Mouse (Mus musculus) testis, adult 2 months (tissue): ENCODE measurements around the gene Gm17545.

Experiments
- CTCF ChIP-seq: fragments of 200-500 bp; IDR thresholded peaks from 2 replicates; pipeline ENCODE4 v1.5.1; 2012; ENCODE audit warnings: low read depth, mild to moderate bottlenecking, inconsistent platforms, low read length, moderate library complexity; ENCODE audit not compliant: control insufficient read depth, insufficient read depth, insufficient replicate concordance
- POLR2A ChIP-seq: fragments of 200-500 bp; IDR thresholded peaks from 2 replicates; pipeline ENCODE4 v1.6.1; 2012; ENCODE audit warnings: low read depth, mild to moderate bottlenecking, inconsistent platforms, low read length, moderate library complexity; ENCODE audit not compliant: control insufficient read depth

DNA sequence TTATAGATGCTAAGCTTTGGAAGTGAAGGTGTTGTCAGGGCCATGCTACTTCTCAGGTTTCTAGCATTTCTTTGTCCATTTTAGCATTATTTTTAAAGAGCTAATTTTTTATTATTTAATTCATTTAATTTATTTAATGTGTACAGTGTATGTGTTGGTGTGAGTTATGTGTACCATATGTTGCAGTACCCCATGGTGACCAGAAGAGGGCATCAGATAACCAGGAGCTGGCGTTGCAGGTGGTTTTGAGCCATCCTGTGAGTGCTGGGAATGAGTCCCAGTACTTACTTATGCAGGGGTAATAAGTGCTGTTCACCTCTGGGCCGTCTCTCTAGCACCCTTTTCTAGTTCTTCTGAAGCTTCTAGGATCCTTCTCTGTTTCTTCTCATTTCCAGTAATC lies 41.0 kb downstream of the Gm17545 start:
- TF ChIP-seq CTCF (peak; percentile 55; the same call in 1 of the 2 replicates), POLR2A (no peak)
